ENCODE assay signal across 18 mouse cellular contexts in genomic region chr9:69297766-69298375, GRCm38 (mm10).
"Had no signal": no experiment of that assay in that cellular context is flagged by ENCODE, and none has a peak within 500 bp of the region (broad histone marks: within the 10 kb centered on the region; RNA-seq: fewer than 3 reads in every experiment).

No protein-coding gene starts in this region.

- DNase-seq: kidney, adult 8-10 months; kidney, postnatal 10 days; kidney, postnatal 4 days; left cerebral cortex, postnatal 4 days; lung, adult 18-20 months; lung, postnatal 10 days; lung, postnatal 36 days had no signal

- H3K27ac ChIP-seq: kidney, embryonic 15.5 days; limb, embryonic 12.5 days; limb, embryonic 15.5 days; liver, embryonic 12.5 days; liver, embryonic 15.5 days; lung, embryonic 15.5 days; midbrain, embryonic 10.5 days; midbrain, embryonic 13.5 days had no signal

- H3K9ac ChIP-seq: kidney, embryonic 15.5 days; limb, embryonic 12.5 days; limb, embryonic 15.5 days; liver, embryonic 12.5 days; liver, embryonic 15.5 days; lung, embryonic 15.5 days; midbrain, embryonic 13.5 days had no signal

- H3K9me3 ChIP-seq: kidney, embryonic 15.5 days; limb, embryonic 12.5 days; limb, embryonic 15.5 days; liver, embryonic 12.5 days; liver, embryonic 15.5 days; lung, embryonic 15.5 days; megakaryocyte, embryonic 14.5 days; midbrain, embryonic 10.5 days; midbrain, embryonic 13.5 days had no signal

- H3K4me1 ChIP-seq: megakaryocyte, embryonic 14.5 days had no signal

- ATAC-seq: liver, embryonic 12.5 days; midbrain, embryonic 13.5 days; midbrain, embryonic 16.5 days had no signal

- H3K4me3 ChIP-seq: kidney, embryonic 15.5 days; limb, embryonic 12.5 days; limb, embryonic 15.5 days; liver, embryonic 12.5 days; liver, embryonic 15.5 days; lung, embryonic 15.5 days; megakaryocyte, embryonic 14.5 days; midbrain, embryonic 10.5 days; midbrain, embryonic 13.5 days; myocyte had no signal

- H3K36me3 ChIP-seq: kidney, embryonic 15.5 days; limb, embryonic 12.5 days; limb, embryonic 15.5 days; liver, embryonic 12.5 days; liver, embryonic 15.5 days; lung, embryonic 15.5 days; midbrain, embryonic 10.5 days; midbrain, embryonic 13.5 days had no signal

- H3K4me2 ChIP-seq: kidney, embryonic 15.5 days; limb, embryonic 12.5 days; limb, embryonic 15.5 days; liver, embryonic 12.5 days; liver, embryonic 15.5 days; lung, embryonic 15.5 days; midbrain, embryonic 13.5 days had no signal
